Mouse (Mus musculus) liver, postnatal 0 days (tissue): Measurements from ENCODE around the gene Flnb.

Experiments used
- CTCF ChIP-seq: sonication (generic); IDR thresholded peaks from 2 replicates; pipeline ENCODE4 v1.5.1; 2016; ENCODE audit warnings: antibody characterized with exemption, low read depth
- EP300 ChIP-seq: IDR thresholded peaks from 2 replicates; pipeline ENCODE4 v1.6.1; 2016; ENCODE audit warnings: antibody characterized with exemption, low read depth, mild to moderate bottlenecking

DNA sequence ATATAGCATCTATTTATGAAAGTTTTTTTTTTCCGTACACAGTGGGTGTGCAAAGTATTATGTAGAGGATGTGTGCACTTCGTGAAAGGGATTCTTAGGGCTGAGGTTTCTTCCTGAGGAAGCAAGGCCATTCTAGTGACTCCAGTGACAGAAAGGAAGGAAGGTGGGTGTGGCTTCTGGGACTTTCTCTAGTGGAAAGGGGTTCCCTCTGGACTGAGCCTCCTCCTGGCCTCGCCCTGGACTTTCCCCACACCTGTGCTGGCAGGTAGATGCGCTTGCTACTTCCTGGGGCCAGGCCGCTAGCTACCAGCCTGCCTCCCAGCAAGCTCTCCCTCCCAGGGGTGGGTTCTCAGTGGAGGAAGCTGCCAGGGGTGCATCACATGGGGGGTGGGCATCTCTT, 1.7 kb downstream of the Flnb start:
- TF ChIP-seq CTCF (no peak), EP300 (no peak)
